In genomic region chr8:8688823-8689453, GRCm38 (mm10) we compare ENCODE assay signal across 8 mouse cellular contexts. TPM values are rescaled to one million over a fixed set of nuclear protein-coding genes. Genes with fewer than 3 reads are reported as not detected.
DNase-seq lines count a peak whose midpoint lies in the region; ATAC-seq and TF ChIP-seq lines count a peak whose summit lies in the region.

No protein-coding gene starts in this region.

- 3% methylated on average over 9 of the region's 9 CpGs for WGBS in spleen, adult 2 months
- WGBS in limb, embryonic 14.5 days, result 12% methylated on average over 9 of the region's 9 CpGs
- 8% methylated on average over 9 of the region's 9 CpGs for WGBS in stomach, embryonic 15.5 days

- H3K9me3 ChIP-seq in limb, embryonic 14.5 days (ENCODE audit: control insufficient read depth, low read length), result no peaks in the 10 kb centered on the region
- no peaks in the 10 kb centered on the region for H3K9me3 ChIP-seq in stomach, embryonic 15.5 days

- no peaks in the 10 kb centered on the region for H3K36me3 ChIP-seq in spleen, adult 2 months (ENCODE audit: control insufficient read depth, insufficient read depth, low read length)
- H3K36me3 ChIP-seq in limb, embryonic 14.5 days (ENCODE audit: control insufficient read depth, insufficient read depth, low read length), result no peaks in the 10 kb centered on the region
- H3K36me3 ChIP-seq in stomach, embryonic 15.5 days, result no peaks in the 10 kb centered on the region

- peaks cover 15% of the 10 kb centered on the region for H3K4me1 ChIP-seq in spleen, adult 2 months (ENCODE audit: control insufficient read depth, insufficient read depth, insufficient read length)
- peaks cover 16% of the 10 kb centered on the region; the same call in 1 of the 2 replicates for H3K4me1 ChIP-seq in embryonic fibroblast, embryonic 13.5 days (ENCODE audit: control insufficient read depth, insufficient read depth, low read length)
- H3K4me1 ChIP-seq in limb, embryonic 14.5 days (ENCODE audit: control insufficient read depth, insufficient read depth, low read length), result peaks cover 39% of the 10 kb centered on the region
- peaks cover 24% of the 10 kb centered on the region; the same call in 1 of the 2 replicates for H3K4me1 ChIP-seq in stomach, embryonic 15.5 days

- peak in 1 of 2 experiments; percentile 11 for DNase-seq in spleen, adult 2 months (ENCODE audit: low read depth in 1 of 2, low spot score in 2 of 2)
- no peak for DNase-seq in spleen, adult 12 weeks (ENCODE audit: low spot score)
- no peak for DNase-seq in limb, embryonic 14.5 days (ENCODE audit: low spot score)
- DNase-seq in urinary bladder, postnatal 10 days (ENCODE audit: low spot score), result no peak
- no peak for DNase-seq in B cell, adult 2 months
- DNase-seq in urinary bladder, postnatal 14 days (ENCODE audit: low spot score), result no peak

- no peak for TF ChIP-seq CTCF in spleen, adult 2 months (IDR thresholded peaks at IDR 0.05; ENCODE audit: extremely low read depth, insufficient read depth, insufficient read length, insufficient replicate concordance)
- TF ChIP-seq CTCF in embryonic fibroblast, embryonic 13.5 days (IDR thresholded peaks at IDR 0.05; ENCODE audit: borderline replicate concordance, insufficient read depth, low read length), result no peak

- peak overlapping the region; percentile 100 for H3K4me3 ChIP-seq in spleen, adult 2 months (ENCODE audit: extremely low read depth, insufficient read depth, insufficient read length)
- H3K4me3 ChIP-seq in embryonic fibroblast, embryonic 13.5 days (ENCODE audit: insufficient read depth, low read length), result peak overlapping the region; percentile 100
- H3K4me3 ChIP-seq in limb, embryonic 14.5 days (replicated peaks; ENCODE audit: low read length), result peak overlapping the region; percentile 87
- peak overlapping the region; percentile 87 for H3K4me3 ChIP-seq in stomach, embryonic 15.5 days (replicated peaks)

- no peak for TF ChIP-seq POLR2A in spleen, adult 2 months (IDR thresholded peaks at IDR 0.05; ENCODE audit: low read depth, low read length)
- TF ChIP-seq POLR2A in embryonic fibroblast, embryonic 13.5 days (IDR thresholded peaks at IDR 0.05; ENCODE audit: low read depth, low read length), result no peak
- TF ChIP-seq POLR2A in limb, embryonic 14.5 days (IDR thresholded peaks at IDR 0.05; ENCODE audit: borderline replicate concordance, extremely low read depth, insufficient read depth, insufficient read length), result no peak

- no peak for ATAC-seq in limb, embryonic 14.5 days (ENCODE audit: low FRiP score, low read depth)
- no peak for ATAC-seq in stomach, embryonic 15.5 days (ENCODE audit: insufficient read depth, low FRiP score, low read depth)

- H3K27me3 ChIP-seq in spleen, adult 2 months (ENCODE audit: control insufficient read depth, insufficient read depth, low read length), result no peaks in the 10 kb centered on the region
- no peaks in the 10 kb centered on the region for H3K27me3 ChIP-seq in limb, embryonic 14.5 days (ENCODE audit: control insufficient read depth, insufficient read depth, low read length)
- H3K27me3 ChIP-seq in stomach, embryonic 15.5 days (replicated peaks), result no peaks in the 10 kb centered on the region

- peak overlapping the region; percentile 100 for H3K9ac ChIP-seq in limb, embryonic 14.5 days (ENCODE audit: low read depth, low read length, severe bottlenecking)
- H3K9ac ChIP-seq in stomach, embryonic 15.5 days, result peak overlapping the region; percentile 100

- H3K4me2 ChIP-seq in limb, embryonic 14.5 days (replicated peaks; ENCODE audit: low read depth, low read length, severe bottlenecking), result peak overlapping the region; percentile 77
- H3K4me2 ChIP-seq in stomach, embryonic 15.5 days, result peak overlapping the region; percentile 76

- H3K27ac ChIP-seq in spleen, adult 2 months (ENCODE audit: insufficient read depth, low read length), result no peak overlapping the region
- H3K27ac ChIP-seq in embryonic fibroblast, embryonic 13.5 days (ENCODE audit: insufficient read depth, low read length), result no peak overlapping the region
- no peak overlapping the region for H3K27ac ChIP-seq in limb, embryonic 14.5 days (replicated peaks; ENCODE audit: low read depth, low read length)
- no peak overlapping the region for H3K27ac ChIP-seq in stomach, embryonic 15.5 days

RNA-seq across cellular contexts. Expression of gene Arglu1, which starts 1.4 kb away (rescaled TPM):
- polyA plus RNA-seq in spleen, adult 2 months (2012; rRNA removed), result 20.7 and 22.4 TPM in 2 replicates
- polyA plus RNA-seq in embryonic fibroblast, embryonic 13.5 days (2011; ENCODE audit: insufficient read length, low read depth, missing spikeins), result 104 and 109 TPM in 2 replicates
- polyA plus RNA-seq in limb, embryonic 14.5 days (2012; rRNA removed), result 197 and 203 TPM in 2 replicates
- 146 and 166 TPM in 2 replicates for polyA plus RNA-seq in limb, embryonic 14.5 days (2014; fragmentation: Nextera tagmentation; extraction: Ambion mirVana)
- polyA plus RNA-seq in stomach, embryonic 15.5 days (2015; fragmentation: Nextera tagmentation; extraction: Ambion mirVana), result 137 and 142 TPM in 2 replicates

RNA-seq across cellular contexts. Expression of gene Efnb2, which starts 27.9 kb away (rescaled TPM):
- polyA plus RNA-seq in spleen, adult 2 months (2012; rRNA removed), result 12.4 and 19.6 TPM in 2 replicates
- 56.9 and 57.2 TPM in 2 replicates for polyA plus RNA-seq in embryonic fibroblast, embryonic 13.5 days (2011; ENCODE audit: insufficient read length, low read depth, missing spikeins)
- polyA plus RNA-seq in limb, embryonic 14.5 days (2012; rRNA removed), result 74.0 and 111 TPM in 2 replicates
- 42.8 and 54.9 TPM in 2 replicates for polyA plus RNA-seq in limb, embryonic 14.5 days (2014; fragmentation: Nextera tagmentation; extraction: Ambion mirVana)
- 15.5 and 15.6 TPM in 2 replicates for polyA plus RNA-seq in stomach, embryonic 15.5 days (2015; fragmentation: Nextera tagmentation; extraction: Ambion mirVana)
